Mouse (Mus musculus) embryonic facial prominence, embryonic 14.5 days (tissue): ENCODE data around the gene Mfrp. TPM values are rescaled to one million over a fixed set of nuclear protein-coding genes. Genes with fewer than 3 reads are reported as not detected.
"Not testable (repeated sequence)": the region's sequence is repeated elsewhere in the genome, so short reads cannot be mapped to it uniquely, and the experiment has no call there.

Experiments
- ATAC-seq: fragments of 200-750 bp; cut with Nextera tagmentation; 2 replicates; pipeline ENCODE4 v1.8.0; 2017; ENCODE audit warnings: low read depth, moderate number of reproducible peaks, moderate TSS enrichment
- DNase-seq: peaks from one replicate; pipeline ENCODE4 v3.0.0-alpha.2; 2015; ENCODE audit warnings: low spot score
- H3K27ac ChIP-seq: fragments of 300-500 bp; sonication (generic); replicated peaks from 2 replicates; pipeline ENCODE4 v1.5.1; 2014; ENCODE audit warnings: low read depth, mild to moderate bottlenecking, low read length, moderate library complexity
- H3K27me3 ChIP-seq: fragments of 300-500 bp; sonication (generic); replicated peaks from 2 replicates; pipeline ENCODE4 v1.6.1; 2014; ENCODE audit warnings: low read length; ENCODE audit not compliant: control insufficient read depth, insufficient read depth
- H3K36me3 ChIP-seq: fragments of 300-500 bp; sonication (generic); 2 replicates; pipeline ENCODE4 v1.6.1; 2014; ENCODE audit warnings: low read length, mixed read lengths; ENCODE audit not compliant: control insufficient read depth, insufficient read depth
- H3K4me1 ChIP-seq: fragments of 300-500 bp; sonication (generic); 2 replicates; pipeline ENCODE4 v1.6.1; 2014; ENCODE audit warnings: antibody characterized with exemption, low read length; ENCODE audit not compliant: control insufficient read depth, insufficient read depth
- H3K4me2 ChIP-seq: fragments of 300-500 bp; sonication (generic); 2 replicates; pipeline ENCODE4 v1.6.1; 2014; ENCODE audit warnings: low read depth, mild to moderate bottlenecking, low read length, moderate library complexity, mixed read lengths
- H3K4me3 ChIP-seq: fragments of 300-500 bp; sonication (generic); 2 replicates; pipeline ENCODE4 v1.5.1; 2014; ENCODE audit warnings: low read depth, mild to moderate bottlenecking, low read length
- H3K9ac ChIP-seq: fragments of 300-500 bp; sonication (generic); 2 replicates; pipeline ENCODE4 v1.6.1; 2014; ENCODE audit warnings: low read depth, mild to moderate bottlenecking, low read length, moderate library complexity, mixed read lengths
- H3K9me3 ChIP-seq: fragments of 300-500 bp; sonication (generic); 2 replicates; pipeline ENCODE4 v1.6.1; 2016; ENCODE audit warnings: low read length; ENCODE audit not compliant: control insufficient read depth
- WGBS: fragments of 180-500 bp; shearing (Covaris S2); extraction: QIAGEN DNeasy Blood & Tissue Kit; methylation state at CpG from one replicate; pipeline ENCODE4 v1.1.7; 2014; 5-methylcytosine and 5-hydroxymethylcytosine counted together
- polyA plus RNA-seq: library from polyadenylated mRNA; unstranded; fragments of >200 nt; fragmentation: Nextera tagmentation; extraction: Ambion mirVana; gene quantifications from 2 replicates; pipeline ENCODE4 v1.2.1, GENCODE M21; 2014

Gene Mfrp
- polyA plus RNA-seq, 1 experiment from 2014 or later = not detected

DNA sequence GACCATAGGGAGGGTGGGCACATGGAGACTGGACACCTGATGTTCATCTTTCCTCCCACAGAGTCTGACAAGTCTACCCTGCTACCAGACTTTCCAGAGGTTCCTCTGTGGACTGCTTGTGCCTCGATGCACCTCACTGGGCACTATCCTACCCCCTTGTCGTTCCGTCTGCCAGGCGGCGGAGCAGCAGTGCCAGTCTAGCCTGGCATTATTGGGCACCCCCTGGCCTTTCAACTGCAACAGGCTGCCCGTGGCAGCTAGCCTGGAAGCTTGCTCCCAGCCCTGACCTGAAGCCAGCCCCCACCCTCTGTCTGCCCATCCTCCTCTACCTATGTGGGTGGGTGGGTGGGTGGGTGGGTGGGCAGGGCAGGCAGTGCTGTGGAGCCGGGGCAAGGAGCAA lies 4.7 kb downstream of the Mfrp start:
- Histone ChIP-seq H3K9me3 (no peaks in the 10 kb centered on the region), H3K27ac (peak overlapping the region; percentile 79; the same call in 1 of the 2 replicates), H3K9ac (no peak overlapping the region), H3K27me3 (no peaks in the 10 kb centered on the region), H3K4me1 (peaks cover 40% of the 10 kb centered on the region), H3K36me3 (peaks cover 20% of the 10 kb centered on the region), H3K4me3 (no peak overlapping the region), H3K4me2 (no peak overlapping the region)
- 94% methylated on average over 7 of the region's 7 CpGs for WGBS
- DNase-seq (no peak), ATAC-seq (no peak)

DNA sequence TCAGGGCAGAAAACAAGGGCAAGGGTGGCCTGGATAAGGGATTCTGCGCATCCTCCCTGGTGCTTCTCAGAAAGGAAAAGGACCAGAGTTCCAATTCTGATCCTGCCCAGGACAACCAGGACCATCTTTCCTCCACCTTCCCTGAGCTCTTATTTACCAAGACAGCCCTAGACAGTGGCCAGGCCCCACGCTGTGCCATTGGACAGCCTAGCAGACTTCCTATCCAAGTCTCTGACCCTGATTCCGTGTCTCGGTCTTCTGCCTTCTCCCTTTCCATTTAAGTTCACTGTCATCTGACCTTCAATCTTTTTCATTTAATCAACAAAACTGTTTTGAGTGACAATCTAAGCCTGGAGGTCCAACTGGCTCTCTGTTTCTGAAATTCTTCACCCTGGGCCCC lies 5.1 kb downstream of the Mfrp start:
- no peaks in the 10 kb centered on the region for H3K9me3 ChIP-seq
- H3K4me1 ChIP-seq = peaks cover 40% of the 10 kb centered on the region
- H3K36me3 ChIP-seq = peaks cover 20% of the 10 kb centered on the region
- H3K4me2 ChIP-seq = peak overlapping the region; percentile 51
- no peak for ATAC-seq
- H3K27ac ChIP-seq = peak overlapping the region; percentile 79; the same call in 1 of the 2 replicates
- 72% methylated on average over 4 of the region's 4 CpGs for WGBS
- H3K4me3 ChIP-seq = no peak overlapping the region
- DNase-seq = no peak
- H3K9ac ChIP-seq = no peak overlapping the region
- no peaks in the 10 kb centered on the region for H3K27me3 ChIP-seq

DNA sequence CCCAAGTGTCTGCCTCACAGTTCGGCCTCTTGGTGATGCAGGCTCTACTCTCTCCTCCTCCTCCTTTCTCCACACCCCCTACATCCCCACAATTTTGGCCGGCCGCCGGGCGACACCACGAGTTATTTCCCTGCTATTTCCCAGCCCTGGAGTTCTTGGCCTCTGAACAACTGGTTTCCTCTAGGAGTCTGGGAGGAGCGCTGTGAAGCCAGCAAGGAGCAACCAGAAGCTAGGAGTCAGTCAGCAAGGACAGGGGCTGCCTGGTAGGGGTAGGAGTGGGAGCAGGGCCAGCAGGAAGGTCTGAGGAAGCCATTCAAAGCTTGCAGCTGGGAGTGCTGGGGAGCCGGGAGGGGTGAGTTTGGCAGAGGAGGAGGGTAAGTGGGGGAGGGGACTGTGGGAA lies 5.6 kb downstream of the Mfrp start, which contains the start of gene C1qtnf5:
Gene C1qtnf5, plus strand, starts transcription at position 136 of the 400 bp plus-strand sequence.
- no peaks in the 10 kb centered on the region for H3K27me3 ChIP-seq
- H3K36me3 ChIP-seq = peaks cover 20% of the 10 kb centered on the region
- peak within 1 kb of the TSS; percentile 15; the same call in 1 of the 2 replicates for H3K4me3 ChIP-seq
- DNase-seq (peak; percentile 92), ATAC-seq (peak; percentile 81)
- peak within 1 kb of the TSS; percentile 51 for H3K4me2 ChIP-seq
- peaks cover 40% of the 10 kb centered on the region for H3K4me1 ChIP-seq
- no peaks in the 10 kb centered on the region for H3K9me3 ChIP-seq
- peak within 1 kb of the TSS; percentile 43 for H3K9ac ChIP-seq
- peak within 1 kb of the TSS; percentile 79 for H3K27ac ChIP-seq
- 12% methylated on average over 8 of the region's 8 CpGs for WGBS

- Histone ChIP-seq H3K36me3 (peaks cover 20% of the 10 kb centered on the region), H3K27ac (peak overlapping the region; percentile 79), H3K4me2 (peak overlapping the region; percentile 51), H3K9me3 (no peaks in the 10 kb centered on the region), H3K4me1 (peaks cover 40% of the 10 kb centered on the region), H3K27me3 (no peaks in the 10 kb centered on the region), H3K9ac (peak overlapping the region; percentile 43), H3K4me3 (peak overlapping the region; percentile 15; the same call in 1 of the 2 replicates)
- no peak for ATAC-seq
- DNase-seq = peak; percentile 26
- WGBS = 35% methylated on average over 16 of the region's 25 CpGs
These were observed 6.1 kb downstream of the Mfrp start for GRCm38 (mm10) chr9:44107557-44108179.

GRCm38 (mm10) chr9:44108269-44109055 lies 6.9 kb downstream of the Mfrp start:
- no peak for ATAC-seq
- Histone ChIP-seq H3K9ac (peak overlapping the region; percentile 43; the same call in 1 of the 2 replicates), H3K27me3 (no peaks in the 10 kb centered on the region), H3K4me3 (no peak overlapping the region), H3K9me3 (no peaks in the 10 kb centered on the region), H3K36me3 (peaks cover 20% of the 10 kb centered on the region), H3K4me2 (peak overlapping the region; percentile 51), H3K4me1 (peaks cover 40% of the 10 kb centered on the region), H3K27ac (no peak overlapping the region)
- no peak for DNase-seq
- WGBS = 84% methylated on average over 28 of the region's 31 CpGs

GRCm38 (mm10) chr9:44109360-44110095 lies 8.0 kb downstream of the Mfrp start:
- H3K27ac ChIP-seq = no peak overlapping the region
- 24% methylated on average over 9 of the region's 9 CpGs for WGBS
- H3K4me1 ChIP-seq = peaks cover 40% of the 10 kb centered on the region

GRCm38 (mm10) chr9:44111909-44112308 lies 10.4 kb downstream of the Mfrp start:
- not testable (repeated sequence) for DNase-seq, H3K9me3 ChIP-seq, H3K36me3 ChIP-seq, H3K27ac ChIP-seq, ATAC-seq, H3K27me3 ChIP-seq
- H3K4me1 ChIP-seq = peaks cover 35% of the 10 kb centered on the region
- WGBS = 59% methylated on average over 6 of the region's 12 CpGs
- peak overlapping the region; percentile 74 for H3K4me3 ChIP-seq
- H3K4me2 ChIP-seq = peak overlapping the region; percentile 53
- peak overlapping the region; percentile 48; the same call in 1 of the 2 replicates for H3K9ac ChIP-seq

More at GRCm38 (mm10) chr9:44109360-44110095, 8.0 kb downstream of the Mfrp start:
- Histone ChIP-seq H3K9me3 (no peaks in the 10 kb centered on the region), H3K36me3 (peaks cover 14% of the 10 kb centered on the region), H3K9ac (0 out of 2 replicates have a peak overlapping the region, but pooled peaks have one; percentile 26), H3K4me3 (peak overlapping the region; percentile 10; the same call in 1 of the 2 replicates), H3K4me2 (peak overlapping the region; percentile 51), H3K27me3 (no peaks in the 10 kb centered on the region)
- no peak for ATAC-seq
- peak; percentile 68 for DNase-seq

DNA sequence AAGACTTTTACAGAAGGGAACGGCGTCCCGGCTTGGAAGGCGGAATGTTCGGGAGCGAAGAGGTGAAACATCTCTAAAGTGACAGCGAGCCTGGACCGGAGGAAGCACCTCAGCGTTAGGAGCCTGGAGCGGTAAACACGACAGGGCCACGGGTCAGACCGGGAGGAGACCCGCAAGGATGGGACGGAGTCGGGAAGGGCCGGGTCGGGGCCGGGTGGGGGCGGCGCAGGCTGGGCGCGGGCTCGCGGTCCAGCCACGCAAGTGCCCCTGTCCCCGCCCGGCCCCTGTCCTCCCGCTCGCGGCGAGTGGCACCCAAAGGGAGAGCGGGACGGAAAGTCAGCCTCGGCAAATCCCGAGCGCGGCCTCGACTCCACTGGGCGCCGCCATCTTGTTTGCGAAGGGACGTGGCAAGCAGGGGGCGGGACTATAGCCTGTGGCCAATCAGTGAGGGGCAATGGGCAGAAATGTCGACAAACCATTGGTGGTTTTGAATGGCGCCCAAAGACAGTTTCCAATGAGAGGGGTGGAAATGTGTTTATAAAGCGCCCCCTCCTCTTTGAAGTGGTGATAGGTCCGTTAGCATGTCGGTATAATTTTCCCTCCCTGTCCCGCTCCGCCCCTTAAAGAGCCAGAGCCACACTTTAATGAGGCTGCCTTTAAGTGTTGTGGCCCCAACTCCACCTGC lies 11.7 kb downstream of the Mfrp start, which contains the start of the genes Gm49380 and Rnf26:
Gene Gm49380, minus strand, starts transcription at position 396 of the 685 bp plus-strand sequence.
Gene Rnf26, minus strand, starts transcription at position 413 of the 685 bp plus-strand sequence.
- WGBS = under 1% methylated on average over 30 of the region's 51 CpGs
- Histone ChIP-seq H3K9me3 (no peaks in the 10 kb centered on the region), H3K27ac (peak within 1 kb of the TSS; percentile 70), H3K4me2 (peak within 1 kb of the TSS; percentile 53), H3K4me1 (peaks cover 25% of the 10 kb centered on the region), H3K27me3 (no peaks in the 10 kb centered on the region), H3K4me3 (peak within 1 kb of the TSS; percentile 74), H3K9ac (peak within 1 kb of the TSS; percentile 91), H3K36me3 (peaks cover 4% of the 10 kb centered on the region; the same call in 1 of the 2 replicates)
- DNase-seq = peak; percentile 99
- ATAC-seq = peak; percentile 96
